Mouse (Mus musculus): ENCODE data around the gene Eef1a1. TPM values are rescaled to one million over a fixed set of nuclear protein-coding genes. Genes with fewer than 3 reads are reported as not detected.
"Not testable (repeated sequence)": the region's sequence is repeated elsewhere in the genome, so short reads cannot be mapped to it uniquely, and the experiment has no call there.

The Eef1a1 gene
- total RNA-seq, 2 experiments from 2014 or later, result 3,208 to 3,266 TPM

DNA sequence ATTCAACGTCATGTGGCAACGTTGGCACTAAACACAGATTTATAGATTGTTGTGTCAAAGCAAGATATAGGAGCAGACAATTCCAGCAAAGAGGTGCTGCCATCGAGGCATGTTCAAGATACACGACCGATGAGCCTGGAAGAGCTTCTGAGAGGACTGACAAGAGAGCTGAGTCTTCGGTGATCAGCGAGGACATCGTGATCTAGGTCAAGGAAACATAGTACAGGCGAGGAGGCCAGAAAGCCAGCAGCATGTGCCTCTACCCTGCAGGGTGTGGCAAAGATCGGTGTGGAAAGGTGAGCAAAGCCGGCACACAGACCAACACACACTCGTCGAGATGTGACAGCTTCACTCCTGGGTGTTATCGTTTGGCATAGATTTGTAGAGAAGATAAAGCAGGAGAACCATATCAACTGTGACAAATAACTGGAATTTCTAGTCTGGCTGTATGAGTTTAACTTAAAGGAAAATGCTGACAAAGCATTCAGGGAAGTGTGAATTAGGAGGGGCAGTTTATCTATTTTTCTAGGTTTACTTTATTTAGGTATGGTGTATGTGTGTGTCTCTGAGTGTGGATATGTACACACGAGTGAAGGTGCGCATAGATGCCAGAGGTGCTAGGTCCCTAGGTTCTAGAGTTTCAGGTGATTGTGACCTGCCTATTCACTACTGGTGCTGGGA lies 19.3 kb upstream of the Eef1a1 start:
- DNase-seq (ENCODE audit: low spot score in 2 of 2), result no peak

GRCm38 (mm10) chr9:78506722-78507077 lies 17.7 kb upstream of the Eef1a1 start:
- no peak for DNase-seq (ENCODE audit: low spot score in 2 of 2)

GRCm38 (mm10) chr9:78506002-78506721 lies 17.2 kb upstream of the Eef1a1 start:
- DNase-seq (ENCODE audit: low spot score in 2 of 2), result no peak

DNA sequence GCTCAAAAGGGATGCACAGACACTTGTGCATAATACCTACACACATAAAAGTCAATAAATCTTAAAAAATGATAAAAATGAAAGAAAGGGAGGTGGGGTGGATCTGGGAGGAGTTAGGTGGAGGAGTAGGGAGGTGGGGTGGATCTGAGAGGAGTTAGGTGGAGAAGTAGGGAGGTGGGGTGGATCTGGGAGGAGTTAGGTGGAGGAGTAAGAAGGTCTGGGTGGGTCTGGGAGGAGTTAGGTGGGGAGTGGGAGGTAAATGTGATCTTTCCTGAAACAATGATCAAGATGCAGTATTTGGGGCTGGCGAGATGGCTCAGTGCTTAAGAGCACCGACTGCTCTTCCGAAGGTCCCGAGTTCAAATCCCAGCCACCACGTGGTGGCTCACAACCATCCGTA lies 16.3 kb upstream of the Eef1a1 start:
- no peak for DNase-seq (ENCODE audit: low spot score in 2 of 2)

GRCm38 (mm10) chr9:78504679-78505078 lies 15.7 kb upstream of the Eef1a1 start:
- no peak for DNase-seq (ENCODE audit: low spot score in 2 of 2)

DNA sequence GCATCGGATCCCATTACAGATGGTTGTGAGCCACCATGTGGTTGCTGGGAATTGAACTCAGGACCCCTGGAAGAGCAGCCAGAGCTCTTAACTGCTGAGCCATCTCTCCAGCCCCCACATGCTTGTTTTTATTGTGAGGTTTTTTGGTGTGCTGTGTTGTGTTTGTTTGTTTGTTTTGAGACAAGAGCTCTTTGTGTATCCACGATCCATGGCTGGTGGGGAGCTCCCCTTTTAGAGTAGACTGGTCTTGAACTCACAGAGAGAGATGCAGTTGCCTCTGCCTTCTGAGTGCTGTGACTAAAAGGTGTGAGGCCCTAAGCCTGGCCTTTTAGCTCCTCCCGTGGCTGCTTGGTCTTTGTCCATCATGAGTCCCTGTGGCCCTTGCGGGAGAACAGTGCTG lies 15.2 kb upstream of the Eef1a1 start:
- no peak for DNase-seq (ENCODE audit: low spot score in 2 of 2)

- no peak for DNase-seq (ENCODE audit: low spot score in 2 of 2)
These were observed 14.5 kb upstream of the Eef1a1 start for GRCm38 (mm10) chr9:78503223-78504079.

GRCm38 (mm10) chr9:78501284-78501683 lies 12.3 kb upstream of the Eef1a1 start:
- no peak for DNase-seq (ENCODE audit: low spot score in 2 of 2)

DNA sequence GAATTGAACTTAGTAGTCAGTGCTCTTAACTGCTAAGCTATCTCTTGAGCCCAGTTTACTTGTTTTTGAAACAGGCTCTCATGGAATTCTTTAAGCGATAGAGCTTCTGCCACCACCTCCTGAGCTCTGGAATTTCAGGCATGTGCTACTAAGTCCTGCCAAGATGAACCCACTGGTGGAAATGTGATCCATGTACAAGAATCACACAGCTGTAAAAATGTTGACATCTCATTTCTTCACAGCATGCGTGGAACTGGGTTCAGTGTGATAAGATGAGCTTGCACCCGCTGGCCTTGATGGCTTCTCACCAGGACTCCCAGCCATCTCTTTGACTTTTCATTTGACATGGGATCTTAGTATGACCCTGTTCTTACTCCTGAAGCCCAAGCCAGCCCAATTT lies 11.4 kb upstream of the Eef1a1 start:
- DNase-seq (ENCODE audit: low spot score in 2 of 2), result no peak

- DNase-seq (ENCODE audit: low spot score in 2 of 2), result no peak
These were observed 4.2 kb upstream of the Eef1a1 start for GRCm38 (mm10) chr9:78493171-78493570.

- no peak for DNase-seq (ENCODE audit: low spot score in 2 of 2)
These were observed 3.3 kb upstream of the Eef1a1 start for GRCm38 (mm10) chr9:78492254-78492653.

- no peak for DNase-seq (ENCODE audit: low spot score in 2 of 2)
These were observed 2.2 kb upstream of the Eef1a1 start for GRCm38 (mm10) chr9:78491169-78491568.

GRCm38 (mm10) chr9:78488021-78488420 lies 930 bp downstream of the Eef1a1 start:
- DNase-seq (ENCODE audit: low spot score in 2 of 2), result not testable (repeated sequence)

GRCm38 (mm10) chr9:78484660-78485059 lies 4.3 kb downstream of the Eef1a1 start:
- DNase-seq (ENCODE audit: low spot score in 2 of 2), result no peak

- DNase-seq (ENCODE audit: low spot score in 2 of 2), result no peak
These were observed 6.6 kb downstream of the Eef1a1 start for GRCm38 (mm10) chr9:78482386-78482785.

GRCm38 (mm10) chr9:78481423-78482331 lies 7.3 kb downstream of the Eef1a1 start:
- DNase-seq (ENCODE audit: low spot score in 2 of 2), result peak; percentile 94 to 97

GRCm38 (mm10) chr9:78480706-78481358 lies 8.1 kb downstream of the Eef1a1 start:
- peak; percentile 51 to 80 for DNase-seq (ENCODE audit: low spot score in 2 of 2)

DNA sequence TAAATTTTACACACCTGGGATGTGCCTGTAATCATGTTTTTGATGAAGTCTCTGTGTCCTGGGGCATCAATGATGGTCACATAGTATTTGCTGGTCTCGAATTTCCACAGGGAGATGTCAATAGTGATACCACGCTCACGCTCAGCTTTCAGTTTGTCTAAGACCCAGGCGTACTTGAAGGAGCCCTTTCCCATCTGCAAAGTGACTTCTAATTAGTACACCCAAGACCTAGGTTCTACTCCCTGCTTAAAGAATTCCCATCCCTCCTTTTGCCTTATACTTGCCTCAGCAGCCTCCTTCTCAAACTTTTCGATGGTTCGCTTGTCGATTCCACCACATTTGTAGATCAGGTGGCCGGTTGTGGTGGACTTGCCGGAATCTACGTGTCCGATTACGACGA lies 8.7 kb downstream of the Eef1a1 start:
- DNase-seq (ENCODE audit: low spot score in 2 of 2), result not testable (repeated sequence)

DNA sequence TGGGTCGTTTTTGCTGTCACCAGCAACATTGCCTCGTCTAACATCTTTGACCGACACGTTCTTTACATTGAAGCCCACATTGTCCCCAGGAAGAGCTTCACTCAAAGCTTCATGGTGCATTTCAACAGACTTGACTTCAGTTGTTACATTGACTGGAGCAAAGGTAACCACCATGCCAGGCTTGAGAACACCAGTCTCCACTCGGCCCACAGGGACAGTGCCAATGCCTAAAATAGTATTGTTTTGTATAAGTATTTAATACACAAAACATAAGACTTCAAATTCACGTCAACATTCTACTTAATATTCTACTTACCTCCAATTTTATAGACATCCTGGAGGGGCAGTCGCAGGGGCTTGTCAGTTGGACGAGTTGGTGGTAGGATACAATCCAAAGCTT lies 9.6 kb downstream of the Eef1a1 start:
- DNase-seq (ENCODE audit: low spot score in 2 of 2), result not testable (repeated sequence)

GRCm38 (mm10) chr9:78478009-78478605 lies 10.8 kb downstream of the Eef1a1 start:
- not testable (repeated sequence) for DNase-seq (ENCODE audit: low spot score in 2 of 2)

Measured in layer of hippocampus, adult 18-20 months (tissue).